Mouse (Mus musculus): Measurements from ENCODE around the gene Zrsr2.

The Zrsr2 gene

DNA sequence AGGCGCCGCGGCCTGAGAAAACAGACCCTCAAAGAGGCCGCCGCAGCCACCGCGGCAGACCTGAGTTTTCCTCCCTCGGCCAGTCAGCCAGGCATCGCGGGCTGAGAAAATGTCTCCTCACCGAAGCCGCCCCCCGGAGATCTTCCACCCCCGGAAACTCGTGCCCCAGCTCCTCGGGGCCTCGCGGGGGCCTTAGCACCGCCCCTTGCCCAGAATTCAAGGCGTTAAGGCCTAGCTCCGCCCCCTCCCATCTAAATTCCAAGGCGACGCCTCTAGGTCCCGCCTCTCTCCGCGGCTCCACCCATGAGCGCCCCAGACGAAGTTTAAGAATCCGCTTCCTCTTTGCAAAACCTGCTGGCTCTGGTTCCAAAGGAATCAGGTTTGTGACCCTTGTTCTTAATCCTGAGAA lies at the start of gene Zrsr2:
TSS of gene Zrsr2 (minus strand) at position 195 of the 409 bp plus-strand sequence.
- DNase-seq, result peak; percentile 87

DNA sequence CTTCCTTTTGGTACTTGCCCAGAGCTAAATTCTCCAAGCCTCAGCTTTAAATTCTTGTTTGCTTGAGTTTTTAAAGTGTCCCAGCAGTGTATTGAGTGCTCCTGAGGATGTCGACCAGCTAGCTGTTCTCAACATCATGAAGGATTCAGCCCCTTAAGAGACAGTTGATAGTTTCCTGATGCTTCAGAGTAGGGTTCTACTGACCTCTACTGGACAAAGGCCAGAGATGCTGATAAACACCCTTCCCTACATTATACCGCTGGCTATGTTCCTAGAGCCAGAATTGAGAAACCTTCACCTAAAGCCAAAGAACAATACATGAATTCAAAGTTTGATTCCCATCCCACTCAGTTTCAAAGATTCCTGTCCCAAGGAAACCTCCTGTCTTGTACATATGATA lies 46.3 kb upstream of the Zrsr2 start:
- peak; percentile 49 to 65 for DNase-seq

DNA sequence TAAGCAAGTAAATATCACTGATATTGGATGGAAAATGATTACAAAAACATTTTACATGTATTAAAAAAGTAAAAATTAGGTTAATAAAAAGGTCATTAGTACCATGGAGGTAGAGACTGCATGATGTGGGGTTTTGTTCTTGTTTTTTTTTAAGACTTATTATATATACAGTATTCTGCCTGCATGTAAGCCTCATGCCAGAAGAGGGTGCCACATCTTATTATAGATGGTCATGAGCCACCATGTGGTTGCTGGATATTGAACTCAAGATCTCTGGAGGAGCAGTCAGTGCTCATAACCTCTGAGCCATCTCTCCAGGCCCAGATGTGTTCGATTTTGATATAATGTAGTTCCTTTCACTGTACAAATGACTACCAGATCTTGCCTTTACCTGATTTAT lies 41.4 kb upstream of the Zrsr2 start:
- no peak for DNase-seq

DNA sequence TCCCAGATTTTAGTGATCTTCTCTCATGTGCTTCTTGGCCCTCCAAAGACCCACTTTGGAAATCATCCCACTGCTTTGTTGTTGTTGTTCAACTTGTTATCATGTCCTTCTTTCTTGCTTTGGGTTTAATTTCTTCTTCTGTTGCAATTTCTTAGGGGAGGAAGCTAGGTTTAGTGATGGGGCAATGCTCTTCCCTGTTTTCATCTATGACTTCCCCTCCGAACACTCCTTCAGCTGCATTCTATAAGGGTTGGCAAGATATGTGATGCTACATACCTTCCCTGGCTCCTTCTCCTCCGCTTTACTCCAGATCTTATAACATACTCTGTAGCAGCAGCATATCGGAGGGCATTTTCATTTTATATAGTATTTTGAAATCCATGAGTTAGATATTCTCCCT lies 38.3 kb upstream of the Zrsr2 start:
- no peak for DNase-seq

DNA sequence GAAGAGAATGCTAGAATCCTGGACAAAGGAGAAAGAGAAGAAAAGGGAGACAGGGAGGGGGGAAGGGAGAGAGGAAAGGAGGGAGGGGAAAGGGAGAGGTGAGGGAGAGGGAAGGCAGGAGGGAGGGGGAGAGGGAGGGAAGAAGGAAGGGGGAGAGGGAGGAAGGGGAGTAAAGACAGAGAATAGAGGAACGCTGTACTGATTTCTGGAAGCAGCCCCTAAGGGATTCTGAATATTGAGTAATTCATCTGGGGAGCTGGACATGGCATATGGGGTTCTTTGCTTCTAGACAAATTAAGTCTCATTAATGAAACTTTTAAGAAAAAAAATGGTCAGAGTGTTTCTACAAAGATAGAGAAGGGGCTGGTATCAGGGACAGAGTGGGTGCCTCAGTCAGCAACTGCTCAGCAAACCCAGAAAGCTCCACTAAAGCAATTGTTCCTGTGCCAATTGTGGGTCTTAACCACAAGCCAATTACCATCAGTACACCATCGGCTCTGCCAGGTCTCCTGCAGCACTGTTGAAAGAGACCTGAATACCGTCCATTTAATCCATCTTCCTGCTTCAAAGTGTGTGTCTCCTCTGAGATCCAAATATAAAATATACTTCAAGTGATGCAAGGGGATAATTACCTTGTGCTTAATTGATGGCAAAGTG lies 29.4 kb upstream of the Zrsr2 start:
- peak; percentile 26 to 45 for DNase-seq

DNA sequence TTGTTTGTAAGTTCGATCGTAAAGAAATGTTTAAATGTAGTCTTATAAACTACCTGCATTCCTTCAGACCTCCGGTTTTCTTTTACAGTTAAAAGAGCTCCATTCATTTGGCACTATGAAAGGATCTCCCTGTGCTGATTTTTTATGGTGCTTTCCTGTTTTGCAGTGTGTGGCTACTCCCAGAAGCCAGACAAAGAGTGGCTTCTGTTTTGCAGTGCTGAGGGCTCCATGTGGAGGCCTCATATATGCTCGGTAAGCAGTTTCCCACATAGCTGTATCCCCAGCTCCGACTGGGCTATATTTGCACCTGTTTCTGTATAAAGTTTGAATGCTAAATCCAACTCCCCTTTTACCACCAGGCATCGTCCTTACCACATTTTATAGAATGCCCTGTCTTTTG lies 23.7 kb upstream of the Zrsr2 start:
- no peak for DNase-seq

DNA sequence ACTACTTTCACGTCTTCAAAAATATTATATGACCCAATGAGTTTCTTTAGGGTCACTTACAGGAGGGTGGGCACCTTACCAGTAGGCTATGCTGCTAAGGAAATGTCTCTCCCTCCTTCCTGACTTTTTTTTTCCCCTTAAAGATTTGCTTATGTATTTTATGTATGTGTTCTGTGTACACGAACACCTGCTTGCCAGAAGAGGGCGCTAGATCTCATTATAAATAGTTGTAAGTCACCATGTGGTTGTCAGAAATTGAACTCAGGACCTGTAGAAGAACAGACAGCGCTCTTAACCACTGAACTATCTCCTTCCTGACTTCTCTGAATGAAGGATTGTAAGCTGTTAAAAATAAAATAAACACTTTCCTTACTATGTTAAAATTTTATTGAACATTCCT lies 23.0 kb upstream of the Zrsr2 start:
- no peak for DNase-seq

DNA sequence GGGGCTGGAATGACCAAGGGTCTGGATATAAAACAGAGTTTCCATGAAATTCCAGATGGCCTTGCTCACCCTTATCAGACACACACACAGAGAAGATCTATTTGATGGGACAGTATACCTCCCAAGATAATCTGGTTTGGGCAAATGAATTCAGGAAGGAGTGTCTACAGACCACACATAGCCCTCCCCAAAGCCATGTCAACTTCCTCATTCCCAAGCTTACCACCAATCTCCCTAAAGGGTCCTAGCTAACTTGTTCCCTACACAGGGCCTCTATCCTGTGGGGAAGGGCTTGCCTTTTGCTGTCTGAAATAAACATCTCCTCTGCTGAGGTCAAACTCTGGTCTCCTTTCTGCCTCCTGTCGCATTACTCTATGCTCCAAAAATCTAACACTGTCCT lies 22.6 kb upstream of the Zrsr2 start:
- no peak for DNase-seq

DNA sequence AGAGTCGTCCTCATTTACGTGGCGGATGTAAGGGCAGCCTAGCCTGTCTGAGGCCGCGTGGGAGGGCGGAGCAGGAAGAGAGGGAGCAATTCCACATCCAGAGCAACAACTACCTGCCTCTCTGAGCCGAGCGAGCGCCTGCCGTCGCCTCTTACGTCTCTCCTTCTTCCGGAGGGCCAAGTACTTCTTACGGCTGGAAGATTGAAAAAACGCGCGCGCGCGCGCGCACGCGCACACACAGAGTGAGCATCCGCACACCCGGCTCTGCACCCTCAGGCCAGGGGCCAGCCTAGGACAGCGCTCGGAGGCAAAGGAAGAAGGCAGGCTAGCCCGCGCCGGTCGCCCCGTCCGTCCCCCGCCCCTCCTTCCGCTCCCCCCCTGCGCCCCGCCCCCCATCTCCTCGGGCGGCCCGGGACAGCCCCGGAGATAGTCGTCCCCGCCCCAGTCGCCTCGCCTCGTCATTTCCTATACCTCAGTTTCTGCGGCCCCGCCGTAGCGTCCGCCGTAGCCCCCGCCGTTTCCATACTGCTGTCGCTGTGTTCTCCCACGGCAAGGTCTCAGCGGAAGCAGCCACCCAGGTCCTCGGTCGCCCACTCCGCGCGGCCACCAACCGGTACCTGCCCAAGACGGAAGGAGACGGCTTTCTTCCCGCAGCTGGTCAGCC lies 526 bp downstream of the Zrsr2 start:
- peak; percentile 75 to 78 for DNase-seq

DNA sequence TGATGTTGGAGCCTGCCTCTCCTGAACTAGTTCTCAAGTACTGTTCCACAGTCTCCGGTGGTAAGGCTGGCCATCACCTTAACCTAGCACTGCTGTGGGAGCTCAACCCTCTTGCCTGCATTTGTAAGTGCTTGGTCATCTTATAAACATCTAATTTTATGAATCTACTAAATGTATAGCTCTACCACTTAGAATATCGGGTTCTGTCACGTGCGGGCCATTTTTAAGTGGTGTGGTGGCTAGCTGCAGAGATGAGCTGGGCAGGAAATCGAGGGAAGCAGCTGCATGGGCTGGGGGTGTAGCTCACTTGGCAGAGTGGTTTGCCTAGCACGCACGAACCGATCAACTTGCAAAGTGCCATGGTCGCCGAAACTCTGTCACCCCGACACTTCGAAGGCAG lies 1.1 kb downstream of the Zrsr2 start:
- no peak for DNase-seq

DNA sequence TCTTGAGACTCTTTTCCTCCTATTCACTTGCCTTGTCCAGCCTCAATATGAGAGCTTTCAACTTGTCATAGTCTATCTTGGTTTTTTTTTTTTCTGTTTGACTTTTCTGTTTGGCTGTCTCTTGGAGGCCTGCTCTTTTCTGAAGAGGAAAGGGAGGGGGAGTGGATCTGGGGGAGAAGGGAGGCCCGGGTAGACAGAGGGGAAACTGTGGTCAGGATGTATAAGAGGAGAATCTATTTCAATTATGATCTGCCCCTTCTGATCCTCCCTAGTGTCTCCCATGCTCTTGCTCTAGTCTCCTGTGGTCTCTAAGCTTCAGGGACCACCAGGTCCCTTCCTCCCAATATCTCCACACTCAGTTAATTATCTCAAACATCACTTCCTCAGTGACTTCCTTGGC lies 6.8 kb downstream of the Zrsr2 start:
- no peak for DNase-seq

DNA sequence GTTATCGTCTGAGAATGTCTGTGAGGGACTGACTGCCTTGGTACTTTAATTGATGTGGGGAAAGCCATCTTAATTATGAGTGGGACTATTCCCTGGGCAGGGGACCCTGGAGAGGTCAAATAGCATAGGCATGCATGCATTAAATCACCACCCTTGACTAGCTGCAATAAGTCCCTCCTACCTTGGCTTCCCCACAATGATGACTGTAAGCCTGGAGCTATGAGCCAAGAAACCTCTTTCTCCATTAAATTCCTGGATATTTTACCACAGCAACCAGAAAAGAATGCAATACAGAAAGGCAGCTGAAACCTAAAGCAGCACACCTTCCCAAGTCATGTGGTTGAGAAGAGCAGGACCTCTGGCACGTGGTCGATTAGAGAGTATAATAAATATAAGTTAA lies 14.1 kb downstream of the Zrsr2 start:
- DNase-seq, result no peak

DNA sequence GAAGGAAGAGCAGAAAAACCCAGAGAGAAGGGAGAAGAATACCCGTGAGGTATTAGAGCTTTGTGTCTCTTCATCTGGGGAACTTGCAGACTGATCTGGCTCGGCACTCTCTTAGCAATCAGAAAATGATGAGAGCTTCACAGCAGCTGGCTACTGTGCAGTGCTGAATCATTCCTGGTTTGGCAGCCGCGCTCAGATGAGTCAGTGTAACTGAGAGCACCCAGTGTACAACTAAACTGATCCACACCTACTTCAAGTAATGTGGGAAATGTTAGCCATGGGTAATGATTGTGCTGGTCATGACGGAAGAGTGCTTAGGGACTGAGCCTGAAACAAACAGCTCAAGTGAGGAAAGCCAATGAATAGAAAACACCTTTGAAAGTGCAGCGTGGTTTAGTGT lies 19.9 kb downstream of the Zrsr2 start:
- DNase-seq, result no peak

DNA sequence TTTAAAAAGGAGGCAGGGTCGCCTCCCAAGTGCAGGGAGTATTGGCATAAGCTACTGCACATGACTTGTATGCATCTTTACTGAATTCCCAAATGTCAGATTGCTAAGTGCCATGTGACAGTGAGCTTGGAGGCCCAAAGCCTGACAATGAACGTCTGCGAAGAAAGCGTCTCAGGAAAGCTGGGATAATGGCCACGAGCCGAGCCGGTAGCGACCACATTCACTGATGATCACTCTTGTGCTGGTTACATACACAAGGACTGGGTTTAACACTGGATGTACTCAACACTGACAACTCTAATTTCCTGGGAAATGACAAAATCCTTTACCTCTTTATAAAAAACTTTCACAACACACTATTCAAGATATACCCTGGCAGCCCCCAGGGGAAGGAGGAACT lies 23.7 kb downstream of the Zrsr2 start:
- DNase-seq, result no peak

DNA sequence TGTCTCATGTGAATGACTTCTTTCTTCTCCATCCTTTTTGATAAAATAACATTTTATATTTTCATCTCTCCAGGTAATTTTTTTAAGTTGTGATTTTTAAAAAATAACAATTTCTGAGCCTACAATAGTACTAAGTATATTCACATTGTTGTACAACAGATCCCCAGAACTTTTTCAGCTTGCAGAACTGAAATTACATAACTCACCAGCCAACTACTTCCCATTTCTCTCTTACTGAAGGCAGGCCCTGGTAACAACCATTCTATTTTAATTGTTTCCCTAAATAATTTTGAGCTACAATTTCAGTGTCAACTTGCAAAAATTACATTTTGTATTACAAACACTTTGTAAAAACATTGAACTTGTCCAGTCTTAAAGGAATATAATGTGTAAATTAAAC lies 28.9 kb downstream of the Zrsr2 start:
- no peak for DNase-seq

DNA sequence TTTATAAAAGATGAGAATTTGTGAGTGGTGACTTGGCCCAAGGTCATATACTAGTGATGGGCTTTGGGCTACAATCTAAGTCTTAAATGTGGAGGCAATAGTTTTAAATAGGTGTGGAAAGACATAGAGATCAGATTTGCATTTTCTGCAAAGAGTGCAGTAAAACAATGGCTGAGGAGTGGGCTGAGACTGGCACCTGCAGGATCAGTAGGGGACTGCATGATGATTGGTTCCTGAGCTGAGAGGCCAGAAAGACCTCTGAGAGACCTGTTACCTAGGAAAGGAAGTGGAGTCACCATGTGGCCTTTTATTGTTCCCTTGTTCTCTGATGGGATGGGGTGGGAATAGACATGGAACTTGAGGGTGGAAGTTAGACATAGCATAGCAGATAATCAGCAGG lies 45.7 kb downstream of the Zrsr2 start:
- DNase-seq, result peak; percentile 58 to 61

DNA sequence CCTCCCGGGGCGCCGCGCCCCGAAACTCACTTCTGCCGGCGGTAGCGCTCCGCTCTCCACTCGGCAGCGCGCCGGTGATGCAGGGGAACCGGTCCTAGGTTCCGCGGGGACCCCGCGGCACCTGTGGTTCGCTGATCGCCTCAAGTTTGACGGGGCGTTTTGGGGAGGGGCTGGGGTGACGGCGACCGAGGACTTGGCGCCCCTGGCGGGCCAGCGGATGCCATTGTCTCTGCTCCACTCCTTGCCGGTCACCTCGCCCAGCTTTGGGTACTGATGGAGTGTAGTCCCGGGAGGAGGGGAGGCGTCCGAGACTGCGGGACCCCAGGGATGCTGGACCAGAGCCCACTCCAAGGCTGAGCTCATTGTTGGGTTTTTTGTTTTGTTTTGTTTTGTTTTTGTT lies 49.1 kb downstream of the Zrsr2 start:
- peak; percentile 76 to 77 for DNase-seq

DNA sequence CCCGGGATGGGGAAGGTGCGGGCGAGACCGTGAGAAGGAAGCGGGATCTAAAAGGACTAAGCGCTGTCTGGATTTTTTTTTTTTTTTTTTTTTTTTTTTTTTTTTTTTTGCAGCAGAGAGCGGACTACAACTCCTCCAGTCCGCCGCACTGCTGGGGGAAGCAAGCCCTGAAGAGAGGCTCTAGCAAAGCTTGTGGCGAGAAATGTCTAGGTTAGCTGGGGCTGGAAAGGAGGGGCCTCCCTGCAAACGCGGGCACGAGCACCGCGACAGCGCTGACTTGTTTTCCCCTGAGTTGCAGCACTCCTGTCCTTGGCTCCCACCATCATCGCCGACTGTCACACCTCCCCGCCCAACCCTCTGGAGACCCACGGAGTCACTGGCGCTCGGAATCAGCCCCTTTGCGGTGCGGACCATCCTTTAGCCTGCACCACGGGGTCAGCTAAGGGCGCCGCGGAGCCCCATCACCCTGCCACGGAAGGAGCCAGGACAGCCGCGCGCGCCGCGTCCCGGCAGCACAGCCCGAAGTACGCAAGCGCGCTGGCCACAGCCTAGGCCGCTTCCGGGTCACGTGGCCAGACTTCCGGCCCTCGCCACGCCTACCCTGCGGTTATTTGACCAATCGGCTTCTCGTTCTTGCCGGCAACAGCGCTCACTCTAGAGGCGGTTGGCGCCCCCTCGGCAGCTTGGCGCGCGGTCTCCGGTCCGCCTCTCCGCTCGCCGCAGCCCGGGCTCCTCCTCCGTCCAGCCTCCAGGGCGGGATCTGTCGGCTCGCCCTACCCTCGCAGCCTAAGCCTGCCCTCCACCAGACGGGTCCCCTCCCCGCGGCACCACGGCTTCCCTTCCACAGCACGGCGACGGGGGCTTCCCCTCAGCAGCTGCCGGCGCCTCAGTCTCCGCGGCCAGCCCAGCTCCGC lies 49.9 kb downstream of the Zrsr2 start, which contains the start of gene Ap1s2:
TSS of gene Ap1s2 (plus strand) at position 681 of the 914 bp plus-strand sequence.
- DNase-seq, result peak; percentile 95 to 97

DNA sequence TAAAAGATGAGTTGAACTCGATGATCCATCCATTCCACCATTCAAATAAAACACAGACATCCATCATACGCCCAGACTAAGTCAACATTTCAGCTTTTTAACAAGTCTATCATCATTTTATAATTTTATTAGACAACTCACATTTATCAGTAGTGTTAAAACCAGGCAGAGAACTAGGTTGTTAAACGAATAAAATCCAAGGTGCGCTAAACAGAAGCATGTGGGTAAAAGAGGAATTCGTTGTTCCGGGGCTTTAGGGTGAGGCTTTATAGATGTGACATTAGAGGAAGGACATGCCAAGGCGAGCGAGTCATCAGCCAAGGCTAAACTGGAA lies 50.5 kb downstream of the Zrsr2 start:
- DNase-seq, result no peak

DNA sequence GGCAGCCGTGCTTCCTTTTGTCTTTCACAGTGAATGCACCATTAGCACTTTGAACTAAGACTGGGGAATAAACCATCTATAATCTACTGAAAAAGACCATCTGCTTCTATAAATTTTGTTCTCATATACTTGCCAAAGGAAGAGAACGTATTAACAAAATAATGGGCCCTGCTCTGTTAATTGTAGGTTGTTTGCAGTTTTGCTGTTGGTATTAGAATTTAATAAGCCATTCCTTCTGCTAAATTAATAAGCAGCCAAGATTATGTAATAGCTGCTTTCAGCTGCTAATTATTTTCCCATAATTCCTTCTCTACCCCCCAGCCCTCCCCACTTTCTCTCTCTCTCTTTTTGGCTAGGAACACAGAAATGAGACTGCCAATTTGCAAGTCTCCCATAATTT lies 51.6 kb downstream of the Zrsr2 start:
- peak in 1 of 2 experiments; percentile 5 for DNase-seq

DNA sequence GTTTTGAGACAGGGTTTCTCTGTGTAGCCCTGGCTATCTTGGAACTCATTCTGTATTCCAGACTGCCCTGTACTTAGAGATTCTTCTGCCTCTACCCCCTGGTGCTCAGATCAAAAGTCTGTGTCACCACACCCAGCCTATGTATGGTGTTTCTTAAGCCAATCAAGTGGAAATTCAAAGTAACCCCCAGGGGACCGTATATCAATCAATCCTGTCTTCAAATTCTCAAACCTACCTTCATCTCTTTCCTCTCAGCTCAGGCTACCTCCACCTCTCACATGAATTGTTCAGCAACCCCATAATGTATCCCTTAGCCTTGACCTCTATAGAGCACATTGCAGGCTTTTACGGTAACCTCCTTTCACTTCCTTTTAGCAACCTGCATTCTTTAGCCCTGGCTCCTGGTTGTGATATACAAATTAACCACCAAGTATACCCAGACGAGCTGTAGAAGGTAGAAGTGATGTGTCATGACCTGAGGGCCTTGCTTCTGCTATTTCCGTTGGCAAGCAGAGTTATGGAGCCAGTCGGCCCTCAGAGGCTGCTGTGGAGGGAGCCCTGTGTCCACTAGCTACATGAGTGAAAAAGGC lies 58.9 kb downstream of the Zrsr2 start:
- no peak for DNase-seq

DNA sequence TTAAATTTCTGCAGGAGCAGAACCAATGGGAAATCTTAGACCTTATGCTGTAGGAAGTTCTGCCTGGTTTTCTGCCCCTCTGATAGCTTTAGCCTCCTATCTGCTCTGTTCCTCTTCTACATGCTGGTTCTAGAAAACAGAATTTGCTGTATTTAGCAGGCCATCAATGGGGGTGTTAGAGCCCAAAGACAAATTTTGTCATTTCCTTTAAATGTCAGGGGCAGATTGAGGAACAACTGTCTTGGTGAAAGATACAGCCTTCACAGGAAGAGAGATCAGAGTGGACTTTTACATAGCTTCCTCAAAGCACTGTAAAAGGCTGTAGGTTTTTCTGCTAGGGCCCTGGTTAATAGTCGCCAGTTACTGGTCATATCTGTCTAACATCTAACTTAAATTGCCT lies 61.1 kb downstream of the Zrsr2 start:
- no peak for DNase-seq

DNA sequence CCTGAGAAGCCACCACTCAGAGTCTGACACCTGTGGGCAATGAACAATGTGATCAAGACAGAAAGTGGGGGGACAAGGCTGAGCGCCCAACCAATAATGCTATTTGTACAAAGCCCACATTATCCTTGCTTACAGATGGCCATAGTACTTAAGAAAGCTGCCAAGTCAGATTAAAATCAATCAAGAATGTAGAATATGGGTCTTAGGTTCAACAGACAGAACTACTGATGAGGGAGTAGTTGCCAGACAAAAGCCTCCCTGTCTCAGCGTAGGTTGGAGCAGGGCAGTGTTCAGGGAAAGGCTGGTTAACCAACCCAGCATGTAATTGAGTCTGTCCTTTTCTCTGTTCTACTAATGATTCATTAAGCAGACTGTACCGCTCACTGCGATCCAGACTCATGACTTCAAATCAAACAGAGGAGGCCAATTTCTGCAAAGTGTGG lies 72.9 kb downstream of the Zrsr2 start:
- no peak for DNase-seq
